Mouse (Mus musculus) MEL-GATA-1-ER (cell line): Measurements from ENCODE around the gene A030003K21Rik.
"Not testable (repeated sequence)": the region's sequence is repeated elsewhere in the genome, so short reads cannot be mapped to it uniquely, and the experiment has no call there.

ENCODE experiments used
- DNase-seq: peaks from one replicate; pipeline ENCODE4 v3.0.0-alpha.2; 2012; ENCODE audit warnings: low read depth; ENCODE audit errors: extremely low read depth

A030003K21Rik gene

GRCm38 (mm10) chr1:82943295-82943694 lies at the start of gene A030003K21Rik:
Gene A030003K21Rik, minus strand, starts transcription at chr1:82943388.
- DNase-seq = not testable (repeated sequence)

DNA sequence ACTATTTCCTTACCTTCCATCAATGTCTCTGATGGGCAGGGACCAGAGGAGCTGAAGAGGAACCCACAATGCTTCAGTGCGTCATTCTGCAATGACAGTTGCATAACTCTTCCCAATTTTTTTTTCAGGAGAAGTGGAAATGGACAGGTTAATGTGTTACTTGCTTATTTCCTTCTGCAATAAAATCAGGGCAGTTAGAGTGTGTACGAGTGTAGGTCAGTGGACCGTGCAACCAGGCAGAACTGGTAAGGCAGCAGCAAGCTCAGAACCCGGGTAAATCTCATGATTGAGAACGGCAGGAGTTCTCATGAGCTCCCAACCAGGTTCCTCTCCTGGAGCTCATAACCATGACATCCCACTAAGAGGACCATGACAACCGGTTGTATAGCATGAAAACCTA lies 48.9 kb upstream of the A030003K21Rik start:
- no peak for DNase-seq

DNA sequence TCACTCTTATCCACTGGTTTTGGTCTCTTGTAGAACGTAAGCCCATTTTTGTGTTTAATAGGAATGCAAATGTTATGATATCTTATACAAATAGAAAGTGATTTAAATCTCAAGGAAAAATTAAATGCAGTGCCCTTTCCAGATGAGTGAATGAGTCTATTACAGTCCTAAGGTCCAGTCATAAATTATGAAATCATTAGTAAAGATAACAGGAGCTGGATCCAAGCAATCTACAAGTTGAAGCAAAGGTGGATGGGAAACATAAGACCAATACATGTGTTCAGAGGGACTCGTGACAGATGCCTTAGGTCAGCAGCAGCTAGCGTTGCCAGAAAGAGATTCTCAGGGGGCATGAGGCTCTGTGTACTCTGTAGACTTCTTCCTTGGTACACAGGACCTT lies 48.4 kb upstream of the A030003K21Rik start:
- DNase-seq = no peak

GRCm38 (mm10) chr1:82991062-82991461 lies 47.9 kb upstream of the A030003K21Rik start:
- no peak for DNase-seq

DNA sequence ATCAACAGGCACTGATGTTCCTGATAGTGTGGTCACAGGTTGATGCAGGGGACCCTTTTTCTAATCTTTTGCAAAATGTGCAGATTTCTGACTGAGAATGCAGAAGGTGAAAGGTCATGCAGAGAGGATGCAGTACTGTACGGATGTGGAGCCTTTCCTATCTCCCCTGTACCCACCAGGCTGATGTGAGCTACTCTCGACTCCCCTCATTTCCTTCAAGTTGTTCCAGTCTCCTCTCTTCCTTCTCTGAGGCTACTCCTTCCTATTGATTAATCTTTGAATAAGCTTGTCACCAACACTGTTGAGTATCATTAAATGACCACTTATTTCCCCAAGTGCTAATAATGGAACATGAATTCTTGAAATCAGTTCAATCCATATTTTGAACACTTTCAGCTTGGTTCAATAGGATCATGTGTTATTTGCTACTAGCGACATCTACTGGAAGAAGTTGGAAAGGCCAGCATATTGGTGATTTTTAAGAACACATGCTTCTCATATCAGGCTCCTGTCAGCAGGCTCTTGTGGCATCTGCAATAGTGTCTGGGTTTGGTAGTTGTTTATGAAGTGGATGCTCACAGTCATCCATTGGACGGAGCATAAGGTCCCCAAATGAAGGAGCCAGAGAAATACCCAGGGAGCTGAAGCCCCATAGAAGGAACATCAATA lies 44.5 kb upstream of the A030003K21Rik start:
- DNase-seq = peak; percentile 34

DNA sequence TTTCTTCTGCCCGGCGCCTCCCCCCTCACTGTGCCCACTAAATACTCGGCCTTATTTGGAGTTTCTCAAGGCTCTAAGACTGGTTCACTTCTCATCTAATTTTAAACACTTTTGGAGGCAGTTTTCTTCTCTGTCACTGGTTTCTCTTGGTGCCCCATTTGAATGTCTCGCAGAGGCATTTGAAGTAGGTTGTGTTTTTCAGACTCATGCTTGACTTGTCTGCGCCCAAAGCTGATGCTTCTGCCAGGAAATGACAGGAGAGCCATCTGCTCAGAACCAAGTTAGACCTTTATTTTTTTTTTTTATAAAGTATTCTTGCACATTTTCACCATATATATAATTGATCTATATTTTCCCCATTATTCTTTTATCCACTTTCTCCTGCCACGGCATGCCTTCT lies 43.5 kb upstream of the A030003K21Rik start:
- no peak for DNase-seq

DNA sequence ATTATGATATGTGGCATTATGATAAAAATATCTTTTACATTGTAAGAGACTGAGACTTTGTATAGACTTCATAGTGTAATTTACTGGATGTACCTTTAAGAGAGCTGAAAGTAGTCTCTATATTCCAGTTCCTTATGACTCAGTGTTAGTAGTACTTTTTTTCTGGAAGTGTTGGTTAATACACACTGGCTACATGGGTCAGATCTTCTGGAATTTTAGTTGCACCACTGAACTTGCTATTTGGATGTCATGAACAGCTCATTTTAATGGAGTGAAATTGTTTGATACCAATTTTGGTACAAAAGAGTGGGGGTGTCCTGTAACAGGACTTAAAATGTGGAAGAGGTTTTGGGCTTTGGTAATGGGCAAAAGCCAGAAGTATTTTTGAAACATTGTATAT lies 34.7 kb upstream of the A030003K21Rik start:
- DNase-seq = no peak

DNA sequence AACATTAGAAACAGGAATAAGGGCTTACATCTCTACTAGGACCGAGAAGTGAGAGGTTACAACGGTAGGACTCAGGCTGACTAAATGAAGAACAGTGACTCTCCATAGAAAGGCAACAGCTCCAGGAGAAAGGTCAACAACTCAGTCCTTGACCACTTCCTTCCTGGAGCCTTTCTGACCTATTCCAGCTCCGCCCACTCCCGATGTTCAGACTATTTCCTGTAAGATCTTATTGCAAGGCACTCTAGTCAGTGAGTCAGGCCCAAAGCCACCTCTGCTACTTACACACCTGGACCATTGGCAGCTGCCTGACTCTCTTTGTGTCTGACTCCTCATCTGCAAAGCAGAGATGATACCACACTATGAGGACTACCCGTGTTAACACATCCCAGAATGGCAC lies 32.6 kb upstream of the A030003K21Rik start:
- no peak for DNase-seq

- no peak for DNase-seq
Observed at GRCm38 (mm10) chr1:82974342-82974741, 31.2 kb upstream of the A030003K21Rik start.

GRCm38 (mm10) chr1:82973901-82974300 lies 30.7 kb upstream of the A030003K21Rik start:
- DNase-seq = no peak

DNA sequence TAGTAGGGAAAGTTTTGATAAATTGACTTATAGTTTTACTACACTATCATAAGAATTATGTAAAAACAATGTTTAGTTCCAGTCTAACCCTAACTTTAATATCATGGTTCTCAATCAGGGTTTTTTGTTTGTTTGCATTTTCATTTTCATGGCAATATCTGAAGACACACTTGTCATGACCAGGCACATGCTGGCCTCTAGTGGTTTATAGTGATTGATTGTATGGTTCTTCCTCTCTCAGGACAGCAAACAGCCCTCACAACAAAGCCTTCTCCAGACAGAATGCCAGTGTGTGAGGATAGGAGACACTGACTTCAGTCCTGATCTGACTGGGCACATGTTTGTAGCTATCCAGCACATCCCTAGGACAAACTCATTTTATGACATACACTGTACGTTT lies 30.1 kb upstream of the A030003K21Rik start:
- no peak for DNase-seq

DNA sequence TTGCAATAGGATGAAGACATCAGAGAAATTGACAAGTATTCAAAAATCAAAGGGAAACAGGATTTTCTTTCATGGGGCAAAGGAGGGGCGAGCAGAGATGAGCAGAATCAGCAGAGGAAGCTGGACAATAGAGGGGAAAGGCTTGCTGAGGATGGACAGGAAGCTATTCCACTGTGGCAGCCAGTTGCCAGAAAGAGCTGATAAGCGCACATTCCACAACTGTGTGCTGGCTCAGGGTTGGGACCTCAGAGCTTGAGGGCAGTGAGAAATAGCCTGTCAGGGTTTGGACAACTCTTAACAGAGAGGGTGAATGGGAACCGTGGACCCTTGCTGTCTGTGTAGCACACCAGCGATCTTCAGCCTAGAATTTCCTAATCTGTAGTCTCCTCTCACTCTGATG lies 28.9 kb upstream of the A030003K21Rik start:
- DNase-seq = no peak

DNA sequence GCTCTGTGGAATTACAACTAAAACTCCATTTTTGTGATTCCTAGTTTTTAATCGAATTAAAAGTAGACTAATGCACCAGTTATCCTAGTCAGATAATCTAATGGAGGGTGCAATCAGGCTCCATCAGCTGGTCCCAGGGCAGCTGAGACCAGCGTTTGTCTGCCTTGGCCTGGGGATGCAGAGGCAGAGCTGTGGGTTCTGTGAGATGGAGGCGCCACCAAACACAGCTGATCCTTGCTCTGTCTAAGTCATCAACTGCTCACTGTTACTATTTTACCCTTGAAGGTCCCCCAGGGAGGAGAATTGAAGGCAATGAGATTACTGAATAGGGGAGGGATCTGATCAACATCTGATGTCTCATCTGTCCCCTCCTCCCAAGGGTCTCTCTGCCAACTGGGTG lies 23.2 kb upstream of the A030003K21Rik start:
- no peak for DNase-seq

DNA sequence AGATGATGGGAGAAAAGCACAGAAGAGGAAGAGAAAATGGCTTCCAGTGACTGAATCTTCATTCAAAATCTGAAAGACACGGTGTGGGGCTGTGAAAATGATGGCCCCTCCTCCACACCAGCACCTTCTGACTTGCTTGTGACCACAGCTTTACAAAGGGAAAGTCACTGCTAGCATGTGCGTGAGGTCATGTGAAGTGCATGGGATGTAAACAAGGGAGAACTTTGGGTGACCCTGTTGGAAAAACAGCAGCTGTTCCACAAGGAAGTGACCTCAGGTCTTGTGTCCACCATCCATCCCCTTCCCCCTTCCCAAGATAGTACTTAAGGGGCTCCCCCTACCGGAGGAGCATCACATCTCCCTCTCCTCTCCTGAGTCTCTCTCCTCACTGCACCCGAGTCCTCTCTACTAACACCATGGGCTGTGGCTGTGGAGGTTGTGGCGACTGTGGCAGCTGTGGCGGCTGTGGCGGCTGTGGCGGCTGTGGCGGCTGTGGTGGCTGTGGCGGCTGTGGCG lies 16.7 kb upstream of the A030003K21Rik start, which contains the start of gene Gm47955:
Gm47955 (plus strand) TSS at position 417 of the 516 bp plus-strand sequence.
- no peak for DNase-seq

DNA sequence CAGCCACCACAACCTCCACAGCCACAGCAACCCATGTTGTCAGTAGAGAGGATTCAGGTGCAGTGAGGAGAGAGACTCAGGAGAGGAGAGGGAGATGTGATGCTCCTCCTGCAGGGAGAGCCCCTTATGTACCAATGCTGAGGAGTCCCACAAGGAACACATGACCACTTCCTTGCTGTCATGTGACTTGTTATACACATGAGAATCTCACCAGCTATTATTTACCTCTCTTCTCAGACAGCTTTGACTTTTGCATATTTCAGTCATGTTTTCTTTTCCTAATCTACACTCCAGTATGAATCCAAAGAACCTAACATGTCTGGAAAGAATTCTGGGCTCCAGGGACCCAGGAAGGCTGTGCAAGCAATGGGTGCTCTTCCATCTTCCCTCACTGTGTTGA lies 12.7 kb upstream of the A030003K21Rik start, which contains the start of gene Gm7544:
Gm7544 (minus strand) TSS at position 101 of the 400 bp plus-strand sequence.
- not testable (repeated sequence) for DNase-seq

GRCm38 (mm10) chr1:82948601-82949000 lies 5.4 kb upstream of the A030003K21Rik start:
- DNase-seq = no peak

DNA sequence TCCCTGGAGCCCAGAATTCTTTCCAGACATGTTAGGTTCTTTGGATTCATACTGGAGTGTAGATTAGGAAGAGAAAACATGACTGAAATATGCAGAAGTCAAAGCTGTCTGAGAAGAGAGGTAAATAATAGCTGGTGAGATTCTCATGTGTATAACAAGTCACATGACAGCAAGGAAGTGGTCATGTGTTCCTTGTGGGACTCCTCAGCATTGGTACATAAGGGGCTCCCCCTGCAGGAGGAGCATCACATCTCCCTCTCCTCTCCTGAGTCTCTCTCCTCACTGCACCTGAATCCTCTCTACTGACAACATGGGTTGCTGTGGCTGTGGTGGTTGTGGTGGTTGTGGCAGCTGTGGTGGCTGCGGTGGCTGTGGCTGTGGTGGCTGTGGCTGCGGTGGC lies 2.8 kb upstream of the A030003K21Rik start:
- not testable (repeated sequence) for DNase-seq

DNA sequence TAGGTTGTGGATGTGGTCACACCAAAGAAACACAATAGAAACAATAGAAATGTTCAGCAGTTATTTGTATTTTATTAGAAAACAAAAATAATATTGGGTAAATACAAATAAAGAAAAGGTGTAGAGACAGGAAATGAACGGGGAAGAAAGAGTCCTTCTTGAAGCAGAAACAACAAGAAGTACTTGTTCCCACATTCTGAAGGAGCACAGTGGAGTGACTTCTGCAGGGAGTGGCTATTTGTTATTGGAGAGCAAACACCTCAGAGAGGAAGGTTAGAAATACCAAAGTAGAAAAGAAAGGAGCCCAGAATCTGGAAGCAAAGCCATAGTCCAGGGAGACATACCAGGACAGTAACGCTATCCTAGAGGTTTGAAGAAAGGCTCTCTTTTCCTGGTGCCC lies 683 bp downstream of the A030003K21Rik start:
- DNase-seq = not testable (repeated sequence)

- no peak for DNase-seq
Observed at GRCm38 (mm10) chr1:82938666-82939065, 4.5 kb downstream of the A030003K21Rik start.

- DNase-seq = not testable (repeated sequence)
Observed at GRCm38 (mm10) chr1:82931326-82931725, 11.9 kb downstream of the A030003K21Rik start, which contains the start of gene Gm6217. Gene Gm6217, minus strand, starts transcription at chr1:82931399.

GRCm38 (mm10) chr1:82930558-82930957 lies 12.6 kb downstream of the A030003K21Rik start:
- not testable (repeated sequence) for DNase-seq

- DNase-seq = peak; percentile 6
Observed at GRCm38 (mm10) chr1:82924650-82925049, 18.5 kb downstream of the A030003K21Rik start, which contains the start of gene A030014E15Rik. Gene A030014E15Rik, plus strand, starts transcription at chr1:82924917.

DNA sequence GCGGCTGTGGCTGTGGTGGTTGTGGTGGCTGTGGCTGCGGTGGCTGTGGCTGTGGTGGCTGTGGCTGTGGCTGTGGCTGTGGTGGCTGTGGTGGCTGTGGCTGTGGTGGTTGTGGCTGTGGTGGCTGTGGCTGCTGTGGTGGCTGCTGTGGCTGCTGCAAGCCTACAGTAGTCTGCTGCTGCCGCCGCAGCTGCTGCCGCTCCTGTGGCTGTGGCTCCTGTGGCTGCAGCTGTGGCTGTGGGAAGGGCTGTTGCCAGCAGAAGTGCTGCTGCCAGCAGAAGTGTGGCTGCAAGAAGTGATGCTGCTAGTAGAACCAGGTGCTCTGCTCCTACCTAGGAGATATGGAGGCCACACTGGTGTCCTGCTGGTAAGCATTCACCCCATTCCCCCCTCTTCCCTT lies 29.8 kb downstream of the A030003K21Rik start:
- DNase-seq = not testable (repeated sequence)
